In the genomic region with DNA sequence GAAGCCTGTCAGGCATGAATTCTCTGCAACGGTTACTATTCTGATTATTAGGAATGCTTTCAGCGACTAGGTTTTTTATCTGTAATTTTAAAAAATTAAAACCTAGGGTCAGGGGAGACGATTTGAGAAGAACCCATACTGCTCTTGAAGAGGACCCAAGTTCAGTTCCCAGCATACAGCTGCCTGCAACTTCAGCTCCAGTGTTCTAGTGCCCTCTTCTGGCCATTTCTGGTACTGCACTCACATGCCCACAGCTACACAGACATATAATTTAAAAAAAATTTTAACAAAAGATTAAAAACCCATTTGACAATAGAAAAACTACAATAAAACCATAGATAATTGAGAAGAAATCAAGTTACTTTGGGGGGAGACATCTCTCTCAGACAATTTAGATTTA, we compare ENCODE assay signal across 11 mouse cellular contexts. TPM values are rescaled to one million over a fixed set of nuclear protein-coding genes. Genes with fewer than 3 reads are reported as not detected.
DNase-seq lines count a peak whose midpoint lies in the region; ATAC-seq and TF ChIP-seq lines count a peak whose summit lies in the region.
"Had no signal": no experiment of that assay in that cellular context is flagged by ENCODE, and none has a peak within 500 bp of the region (broad histone marks: within the 10 kb centered on the region; RNA-seq: fewer than 3 reads in every experiment).

No protein-coding gene starts in this region.

- peaks cover 5% of the 10 kb centered on the region for H3K4me1 ChIP-seq in liver, embryonic 11.5 days (replicated peaks; ENCODE audit: control insufficient read depth, insufficient read depth, low read length)
- 0 out of 2 replicates have a peak, but pooled peaks cover 3% of the 10 kb centered on the region for H3K4me1 ChIP-seq in E14TG2a.4 (replicated peaks; ENCODE audit: low read depth, low read length)
- H3K4me1 ChIP-seq in kidney, embryonic 14.5 days (ENCODE audit: control insufficient read depth, insufficient read depth, low read length), result no peaks in the 10 kb centered on the region
- H3K4me1 ChIP-seq in midbrain, embryonic 14.5 days (ENCODE audit: control insufficient read depth, insufficient read depth, low read length), result no peaks in the 10 kb centered on the region
- H3K4me1 ChIP-seq: heart, embryonic 15.5 days; intestine, embryonic 15.5 days had no signal

- H3K4me3 ChIP-seq in liver, embryonic 11.5 days (ENCODE audit: low read depth, low read length), result no peak overlapping the region
- H3K4me3 ChIP-seq in E14TG2a.4 (replicated peaks; ENCODE audit: low read length), result no peak overlapping the region
- no peak overlapping the region for H3K4me3 ChIP-seq in kidney, embryonic 14.5 days (ENCODE audit: low read length)
- H3K4me3 ChIP-seq in midbrain, embryonic 14.5 days (replicated peaks; ENCODE audit: low read depth, low read length), result no peak overlapping the region
- H3K4me3 ChIP-seq: heart, embryonic 15.5 days; intestine, embryonic 15.5 days had no signal

- ATAC-seq in liver, embryonic 11.5 days (replicated peaks; ENCODE audit: low FRiP score), result no peak
- ATAC-seq in kidney, embryonic 14.5 days (ENCODE audit: low FRiP score, low TSS enrichment), result no peak
- no peak for ATAC-seq in midbrain, embryonic 14.5 days (ENCODE audit: low FRiP score, low TSS enrichment)
- ATAC-seq: intestine, embryonic 15.5 days had no signal

- H3K27ac ChIP-seq in liver, embryonic 11.5 days (ENCODE audit: low read depth, low read length), result no peak overlapping the region
- no peak overlapping the region for H3K27ac ChIP-seq in kidney, embryonic 14.5 days (ENCODE audit: low read depth, low read length)
- no peak overlapping the region for H3K27ac ChIP-seq in midbrain, embryonic 14.5 days (replicated peaks; ENCODE audit: low read depth, low read length)
- H3K27ac ChIP-seq: heart, embryonic 15.5 days; intestine, embryonic 15.5 days had no signal

- peak; percentile 46 for DNase-seq in liver
- DNase-seq in liver, embryonic 11.5 days (ENCODE audit: low spot score), result no peak
- DNase-seq in ZHBTc4 (ENCODE audit: low read depth, low spot score), result peak; percentile 68
- peak; percentile 47 to 82 for DNase-seq in spleen, postnatal 4 days (ENCODE audit: low spot score in 2 of 2)
- no peak for DNase-seq in midbrain, embryonic 14.5 days
- DNase-seq in right cerebral cortex, adult 18-20 months, result no peak
- DNase-seq: cerebellum, adult 11 months had no signal

- H3K9me3 ChIP-seq in liver, embryonic 11.5 days (ENCODE audit: control insufficient read depth, low read length), result peaks cover 5% of the 10 kb centered on the region; the same call in 1 of the 2 replicates
- no peaks in the 10 kb centered on the region for H3K9me3 ChIP-seq in E14TG2a.4 (ENCODE audit: low read length)
- no peaks in the 10 kb centered on the region; the same call in 1 of the 2 replicates for H3K9me3 ChIP-seq in kidney, embryonic 14.5 days (ENCODE audit: control insufficient read depth, low read length)
- 0 out of 2 replicates have a peak, but pooled peaks cover 6% of the 10 kb centered on the region for H3K9me3 ChIP-seq in midbrain, embryonic 14.5 days (ENCODE audit: control insufficient read depth, low read length)
- H3K9me3 ChIP-seq: heart, embryonic 15.5 days; intestine, embryonic 15.5 days had no signal

- H3K36me3 ChIP-seq in liver, embryonic 11.5 days (ENCODE audit: control insufficient read depth, insufficient read depth, low read length), result no peaks in the 10 kb centered on the region
- H3K36me3 ChIP-seq in E14TG2a.4 (ENCODE audit: insufficient read depth, low read length), result no peaks in the 10 kb centered on the region
- no peaks in the 10 kb centered on the region for H3K36me3 ChIP-seq in kidney, embryonic 14.5 days (ENCODE audit: control insufficient read depth, insufficient read depth, low read length)
- no peaks in the 10 kb centered on the region for H3K36me3 ChIP-seq in midbrain, embryonic 14.5 days (ENCODE audit: control insufficient read depth, insufficient read depth, low read length)
- H3K36me3 ChIP-seq: heart, embryonic 15.5 days; intestine, embryonic 15.5 days had no signal

- H3K9ac ChIP-seq in liver, embryonic 11.5 days (ENCODE audit: low read depth, low read length), result no peak overlapping the region
- no peak overlapping the region for H3K9ac ChIP-seq in kidney, embryonic 14.5 days (ENCODE audit: low read depth, low read length)
- no peak overlapping the region for H3K9ac ChIP-seq in midbrain, embryonic 14.5 days (replicated peaks; ENCODE audit: low read length)
- H3K9ac ChIP-seq: heart, embryonic 15.5 days; intestine, embryonic 15.5 days had no signal

- WGBS in liver, embryonic 11.5 days, result 81% methylated on average over 3 of the region's 3 CpGs
- WGBS in kidney, embryonic 14.5 days, result 91% methylated on average over 3 of the region's 3 CpGs
- 85% methylated on average over 3 of the region's 3 CpGs for WGBS in midbrain, embryonic 14.5 days

- no peaks in the 10 kb centered on the region for H3K27me3 ChIP-seq in liver, embryonic 11.5 days (replicated peaks; ENCODE audit: control insufficient read depth, insufficient read depth, low read length)
- 0 out of 2 replicates have a peak, but pooled peaks cover 16% of the 10 kb centered on the region for H3K27me3 ChIP-seq in E14TG2a.4 (ENCODE audit: insufficient read depth, low read length)
- H3K27me3 ChIP-seq in kidney, embryonic 14.5 days (ENCODE audit: control insufficient read depth, insufficient read depth, low read length), result no peaks in the 10 kb centered on the region
- no peaks in the 10 kb centered on the region for H3K27me3 ChIP-seq in midbrain, embryonic 14.5 days (ENCODE audit: control insufficient read depth, insufficient read depth, low read length)
- H3K27me3 ChIP-seq: heart, embryonic 15.5 days; intestine, embryonic 15.5 days had no signal

- no peak overlapping the region for H3K4me2 ChIP-seq in liver, embryonic 11.5 days
- H3K4me2 ChIP-seq in kidney, embryonic 14.5 days (replicated peaks; ENCODE audit: low read depth, low read length), result no peak overlapping the region
- H3K4me2 ChIP-seq in midbrain, embryonic 14.5 days (ENCODE audit: low read length), result no peak overlapping the region
- H3K4me2 ChIP-seq: heart, embryonic 15.5 days; intestine, embryonic 15.5 days had no signal

- peak; percentile 97 for TF ChIP-seq CTCF in E14TG2a.4 (conservative IDR thresholded peaks at IDR 0.05; ENCODE audit: low read length)

RNA-seq across cellular contexts. Expression of a gene that starts 20.5 kb away (rescaled TPM):
- 5.3 and 6.0 TPM in 2 replicates for polyA plus RNA-seq in liver, embryonic 11.5 days (2014; fragmentation: Nextera tagmentation; extraction: Ambion mirVana)
- 2.3 and 3.9 TPM in 2 replicates for polyA plus RNA-seq in kidney, embryonic 14.5 days (2014; fragmentation: Nextera tagmentation; extraction: Ambion mirVana)
- 23.0 and 23.4 TPM in 2 replicates for polyA plus RNA-seq in midbrain, embryonic 14.5 days (2014; fragmentation: Nextera tagmentation; extraction: Ambion mirVana)

Comparison
In these comparisons a context has a peak if more than half of its experiments do, and no peak if none do; other contexts are left out.
1. DNase-seq: peak in liver (single experiment), ZHBTc4 (single experiment) and spleen, postnatal 4 days (2 of 2); none in liver, embryonic 11.5 days (single experiment), midbrain, embryonic 14.5 days (single experiment) and right cerebral cortex, adult 18-20 months (single experiment).